Mouse (Mus musculus): ENCODE data around the gene Pcgf3. TPM values are rescaled to one million over a fixed set of nuclear protein-coding genes. Genes with fewer than 3 reads are reported as not detected.
A peak's percentile ranks its signal among the peaks of the same experiment; 100 is the strongest.

The Pcgf3 gene
- polyA plus RNA-seq, 1 experiment = 10.2 TPM

- TF ChIP-seq CTCF (conservative IDR thresholded peaks at IDR 0.05; ENCODE audit: insufficient read depth, insufficient read length, low read depth, low read length) (peak; percentile 87), POLR2A (IDR thresholded peaks at IDR 0.05; ENCODE audit: low read depth, low read length) (peak; percentile 69)
- peak; percentile 97 for DNase-seq
- Histone ChIP-seq H3K4me1 (ENCODE audit: control insufficient read depth, insufficient read depth, low read length) (peaks cover 11% of the 10 kb centered on the region; the same call in 1 of the 2 replicates), H3K36me3 (ENCODE audit: control insufficient read depth, insufficient read depth, low read length) (no peaks in the 10 kb centered on the region), H3K27me3 (replicated peaks; ENCODE audit: control insufficient read depth, insufficient read depth, low read length) (no peaks in the 10 kb centered on the region), H3K4me3 (ENCODE audit: insufficient read depth, low read depth, low read length) (peak within 1 kb of the TSS; percentile 84), H3K27ac (ENCODE audit: insufficient read depth, low read depth, low read length) (peak within 1 kb of the TSS; percentile 66)
- WGBS = under 1% methylated on average over 42 of the region's 42 CpGs
Measured at GRCm38 (mm10) chr5:108433804-108434587, 27.0 kb upstream of the Pcgf3 start, which contains the start of gene Atp5k. Atp5k (minus strand) TSS chr5:108434448.

GRCm38 (mm10) chr5:108436101-108436500 lies 24.9 kb upstream of the Pcgf3 start:
- peaks cover 11% of the 10 kb centered on the region; the same call in 1 of the 2 replicates for H3K4me1 ChIP-seq (ENCODE audit: control insufficient read depth, insufficient read depth, low read length)

GRCm38 (mm10) chr5:108446973-108447372 lies 14.1 kb upstream of the Pcgf3 start:
- Histone ChIP-seq H3K27me3 (replicated peaks; ENCODE audit: control insufficient read depth, insufficient read depth, low read length) (no peaks in the 10 kb centered on the region), H3K4me1 (ENCODE audit: control insufficient read depth, insufficient read depth, low read length) (peaks cover 9% of the 10 kb centered on the region; the same call in 1 of the 2 replicates), H3K27ac (ENCODE audit: insufficient read depth, low read depth, low read length) (no peak overlapping the region), H3K4me3 (ENCODE audit: insufficient read depth, low read depth, low read length) (no peak overlapping the region), H3K36me3 (ENCODE audit: control insufficient read depth, insufficient read depth, low read length) (no peaks in the 10 kb centered on the region)
- DNase-seq = no peak
- WGBS = 84% methylated on average over 3 of the region's 3 CpGs
- TF ChIP-seq POLR2A (IDR thresholded peaks at IDR 0.05; ENCODE audit: low read depth, low read length) (no peak), CTCF (conservative IDR thresholded peaks at IDR 0.05; ENCODE audit: insufficient read depth, insufficient read length, low read depth, low read length) (no peak)

More at GRCm38 (mm10) chr5:108436101-108436500, 24.9 kb upstream of the Pcgf3 start:
- H3K27ac ChIP-seq (ENCODE audit: insufficient read depth, low read depth, low read length) = no peak overlapping the region
- H3K4me3 ChIP-seq (ENCODE audit: insufficient read depth, low read depth, low read length) = no peak overlapping the region
- 75% methylated on average over 2 of the region's 2 CpGs for WGBS
- DNase-seq = no peak
- TF ChIP-seq CTCF (conservative IDR thresholded peaks at IDR 0.05; ENCODE audit: insufficient read depth, insufficient read length, low read depth, low read length) (no peak), POLR2A (IDR thresholded peaks at IDR 0.05; ENCODE audit: low read depth, low read length) (no peak)
- no peaks in the 10 kb centered on the region for H3K36me3 ChIP-seq (ENCODE audit: control insufficient read depth, insufficient read depth, low read length)
- no peaks in the 10 kb centered on the region for H3K27me3 ChIP-seq (replicated peaks; ENCODE audit: control insufficient read depth, insufficient read depth, low read length)

- no peaks in the 10 kb centered on the region for H3K27me3 ChIP-seq (replicated peaks; ENCODE audit: control insufficient read depth, insufficient read depth, low read length)
- H3K27ac ChIP-seq (ENCODE audit: insufficient read depth, low read depth, low read length) = no peak overlapping the region
- TF ChIP-seq CTCF (conservative IDR thresholded peaks at IDR 0.05; ENCODE audit: insufficient read depth, insufficient read length, low read depth, low read length) = no peak
- WGBS = 89% methylated on average over 7 of the region's 7 CpGs
- H3K4me3 ChIP-seq (ENCODE audit: insufficient read depth, low read depth, low read length) = no peak overlapping the region
- H3K36me3 ChIP-seq (ENCODE audit: control insufficient read depth, insufficient read depth, low read length) = no peaks in the 10 kb centered on the region
- DNase-seq = no peak
- peaks cover 9% of the 10 kb centered on the region; the same call in 1 of the 2 replicates for H3K4me1 ChIP-seq (ENCODE audit: control insufficient read depth, insufficient read depth, low read length)
Measured at GRCm38 (mm10) chr5:108447857-108448256, 13.2 kb upstream of the Pcgf3 start.

GRCm38 (mm10) chr5:108448785-108449668 lies 12.0 kb upstream of the Pcgf3 start, which contains the start of gene Mfsd7a:
Mfsd7a (minus strand) TSS chr5:108448891.
- Histone ChIP-seq H3K4me3 (ENCODE audit: insufficient read depth, low read depth, low read length) (peak within 1 kb of the TSS; percentile 57), H3K27me3 (replicated peaks; ENCODE audit: control insufficient read depth, insufficient read depth, low read length) (no peaks in the 10 kb centered on the region), H3K36me3 (ENCODE audit: control insufficient read depth, insufficient read depth, low read length) (no peaks in the 10 kb centered on the region), H3K4me1 (ENCODE audit: control insufficient read depth, insufficient read depth, low read length) (peaks cover 9% of the 10 kb centered on the region; the same call in 1 of the 2 replicates), H3K27ac (ENCODE audit: insufficient read depth, low read depth, low read length) (peak within 1 kb of the TSS; percentile 92)
- 5% methylated on average over 24 of the region's 24 CpGs for WGBS
- DNase-seq = peak; percentile 92
- no peak for TF ChIP-seq POLR2A (IDR thresholded peaks at IDR 0.05; ENCODE audit: low read depth, low read length)
- 0 out of 2 replicates have a peak, but pooled peaks have one; percentile 3 for TF ChIP-seq CTCF (conservative IDR thresholded peaks at IDR 0.05; ENCODE audit: insufficient read depth, insufficient read length, low read depth, low read length)

- no peak overlapping the region for H3K4me3 ChIP-seq (ENCODE audit: insufficient read depth, low read depth, low read length)
- no peaks in the 10 kb centered on the region for H3K36me3 ChIP-seq (ENCODE audit: control insufficient read depth, insufficient read depth, low read length)
- no peak overlapping the region for H3K27ac ChIP-seq (ENCODE audit: insufficient read depth, low read depth, low read length)
- H3K27me3 ChIP-seq (replicated peaks; ENCODE audit: control insufficient read depth, insufficient read depth, low read length) = no peaks in the 10 kb centered on the region
- 75% methylated on average over 8 of the region's 8 CpGs for WGBS
- H3K4me1 ChIP-seq (ENCODE audit: control insufficient read depth, insufficient read depth, low read length) = peaks cover 9% of the 10 kb centered on the region; the same call in 1 of the 2 replicates
- TF ChIP-seq POLR2A (IDR thresholded peaks at IDR 0.05; ENCODE audit: low read depth, low read length) (no peak), CTCF (conservative IDR thresholded peaks at IDR 0.05; ENCODE audit: insufficient read depth, insufficient read length, low read depth, low read length) (no peak)
- peak; percentile 56 for DNase-seq
Measured at GRCm38 (mm10) chr5:108450837-108451540, 10.0 kb upstream of the Pcgf3 start.

Measured in kidney, adult 2 months (tissue).